Mouse (Mus musculus) spleen, adult 2 months (tissue): ENCODE measurements around the gene Clnk.

Source experiments
- CTCF ChIP-seq: fragments of 200-500 bp; IDR thresholded peaks from 2 replicates; pipeline ENCODE4 v1.5.1; 2011; ENCODE audit warnings: mild to moderate bottlenecking, inconsistent platforms; ENCODE audit not compliant: insufficient read depth, insufficient read length, insufficient replicate concordance; ENCODE audit errors: extremely low read depth
- POLR2A ChIP-seq: fragments of 200-500 bp; IDR thresholded peaks from 2 replicates; pipeline ENCODE4 v1.6.1; 2011; ENCODE audit warnings: low read depth, low read length, inconsistent platforms

GRCm38 (mm10) chr5:38858015-38858721, 18.4 kb downstream of the Clnk start:
- no peak for TF ChIP-seq CTCF
- TF ChIP-seq POLR2A = no peak
